Mouse (Mus musculus) CH12.LX (cell line): ENCODE measurements around the gene Fam53a. TPM values are rescaled to one million over a fixed set of nuclear protein-coding genes. Genes with fewer than 3 reads are reported as not detected.
A peak's percentile ranks its signal among the peaks of the same experiment; 100 is the strongest.

ENCODE experiments used
- DNase-seq: peaks from one replicate; pipeline ENCODE4 v3.0.0-alpha.2; 2013; ENCODE audit errors: extremely low read depth
- H3K27ac ChIP-seq: 2 replicates; pipeline ENCODE4 v1.5.1; 2012; ENCODE audit warnings: low read depth, mild to moderate bottlenecking, control low read depth, moderate library complexity; ENCODE audit not compliant: insufficient read depth
- H3K27me3 ChIP-seq: replicated peaks from 2 replicates; pipeline ENCODE3; 2012; ENCODE audit warnings: inconsistent platforms
- H3K36me3 ChIP-seq, 2 experiments: replicated peaks in 1 of 2; 2 replicates each; pipeline versions ENCODE3 to v1.6.1; 2012; ENCODE audit warnings: inconsistent platforms in 1 of 2, low read length in 1 of 2, mild to moderate bottlenecking in 1 of 2, mixed read lengths in 1 of 2, moderate library complexity in 1 of 2; ENCODE audit not compliant: control insufficient read depth in 1 of 2, insufficient read depth in 1 of 2
- H3K4me1 ChIP-seq, 2 experiments: 2 replicates each; pipeline ENCODE4 v1.6.1; 2012; ENCODE audit warnings: inconsistent platforms in 1 of 2, moderate library complexity in 1 of 2; ENCODE audit not compliant: insufficient read depth in 2 of 2, control insufficient read depth in 1 of 2
- H3K4me2 ChIP-seq: 2 replicates; pipeline ENCODE4 v1.6.1; 2012; ENCODE audit warnings: low read depth, mild to moderate bottlenecking, control low read depth; ENCODE audit not compliant: poor library complexity, insufficient read depth, severe bottlenecking
- H3K4me3 ChIP-seq, 3 experiments: fragments of 150-350 bp in 1 of 3; sonication (generic) in 1 of 3; replicated peaks in 1 of 3; 2 replicates each; pipeline versions ENCODE3 to v1.5.1; 2011 to 2012; ENCODE audit warnings: low read depth in 2 of 3, low read length in 2 of 3, mild to moderate bottlenecking in 2 of 3, moderate library complexity in 2 of 3, control low read depth in 1 of 3, improper control_type of control experiment in 1 of 3, inconsistent platforms in 1 of 3, mixed read lengths in 1 of 3; ENCODE audit not compliant: poor library complexity in 1 of 3
- H3K79me2 ChIP-seq: replicated peaks from 2 replicates; pipeline ENCODE4 v1.6.1; 2012; ENCODE audit warnings: mild to moderate bottlenecking, moderate library complexity; ENCODE audit not compliant: control insufficient read depth, poor library complexity, insufficient read depth, severe bottlenecking; ENCODE audit errors: extremely low read depth
- H3K9ac ChIP-seq: 2 replicates; pipeline ENCODE4 v1.6.1; 2012; ENCODE audit warnings: low read depth, mild to moderate bottlenecking, control low read depth, moderate library complexity; ENCODE audit not compliant: insufficient read depth
- H3K9me3 ChIP-seq: replicated peaks from 2 replicates; pipeline ENCODE3; 2012; ENCODE audit warnings: low read length, inconsistent platforms, mixed read lengths
- CHD2 ChIP-seq: IDR thresholded peaks from 2 replicates; pipeline ENCODE4 v1.6.1; 2011; ENCODE audit warnings: low read length, improper control_type of control experiment
- CTCF ChIP-seq, 2 experiments: IDR thresholded peaks in 1 of 2; conservative IDR thresholded peaks in 1 of 2; 2 replicates each; pipeline ENCODE4 v1.5.1; 2011 to 2012; ENCODE audit warnings: low read depth in 2 of 2, low read length in 2 of 2, improper control_type of control experiment in 1 of 2, inconsistent platforms in 1 of 2, mild to moderate bottlenecking in 1 of 2, moderate library complexity in 1 of 2
- E2F4 ChIP-seq: IDR thresholded peaks from 2 replicates; pipeline ENCODE4 v1.6.1; 2011; ENCODE audit warnings: low read depth, low read length, improper control_type of control experiment; ENCODE audit not compliant: insufficient replicate concordance
- GABPA ChIP-seq: IDR thresholded peaks from 2 replicates; pipeline ENCODE4 v1.6.1; 2012; ENCODE audit warnings: low read depth, low read length, improper control_type of control experiment, inconsistent platforms; ENCODE audit not compliant: insufficient replicate concordance
- HCFC1 ChIP-seq: IDR thresholded peaks from 2 replicates; pipeline ENCODE4 v1.6.1; 2012; ENCODE audit warnings: low read depth, mild to moderate bottlenecking, inconsistent platforms, low read length, improper control_type of control experiment
- JUN ChIP-seq: IDR thresholded peaks from 2 replicates; pipeline ENCODE4 v1.6.1; 2011; ENCODE audit warnings: low read depth, mild to moderate bottlenecking, low read length, improper control_type of control experiment, moderate library complexity; ENCODE audit not compliant: insufficient read depth
- JUND ChIP-seq: conservative IDR thresholded peaks from 2 replicates; pipeline ENCODE4 v1.6.1; 2011; ENCODE audit warnings: low read depth, low read length, improper control_type of control experiment
- KAT2A ChIP-seq: IDR thresholded peaks from 2 replicates; pipeline ENCODE4 v1.6.1; 2012; ENCODE audit warnings: low read length, improper control_type of control experiment, inconsistent platforms; ENCODE audit not compliant: insufficient replicate concordance
- MAFK ChIP-seq: IDR thresholded peaks from 2 replicates; pipeline ENCODE4 v1.6.1; 2011; ENCODE audit warnings: low read length, improper control_type of control experiment; ENCODE audit not compliant: insufficient replicate concordance
- MAX ChIP-seq: IDR thresholded peaks from 2 replicates; pipeline ENCODE4 v1.6.1; 2011; ENCODE audit warnings: low read length, improper control_type of control experiment
- MEF2A ChIP-seq: IDR thresholded peaks from 2 replicates; pipeline ENCODE4 v1.6.1; 2014; ENCODE audit warnings: low read depth, mild to moderate bottlenecking, inconsistent platforms, low read length, improper control_type of control experiment, borderline replicate concordance
- MXI1 ChIP-seq: IDR thresholded peaks from 2 replicates; pipeline ENCODE4 v1.6.1; 2011; ENCODE audit warnings: mild to moderate bottlenecking, low read depth, low read length, improper control_type of control experiment
- NELFE ChIP-seq: IDR thresholded peaks from 2 replicates; pipeline ENCODE4 v1.6.1; 2011; ENCODE audit warnings: low read depth, low read length, improper control_type of control experiment
- NRF1 ChIP-seq: IDR thresholded peaks from 2 replicates; pipeline ENCODE4 v1.6.1; 2014; ENCODE audit warnings: low read depth, mild to moderate bottlenecking, inconsistent platforms, low read length, improper control_type of control experiment, moderate library complexity
- PAX5 ChIP-seq: IDR thresholded peaks from 2 replicates; pipeline ENCODE4 v1.6.1; 2012; ENCODE audit warnings: low read length, inconsistent platforms, mixed read lengths
- SMC3 ChIP-seq: IDR thresholded peaks from 2 replicates; pipeline ENCODE4 v1.6.1; 2011; ENCODE audit warnings: low read depth, low read length, improper control_type of control experiment
- TBP ChIP-seq: conservative IDR thresholded peaks from 2 replicates; pipeline ENCODE4 v1.6.1; 2011; ENCODE audit warnings: low read depth, low read length, improper control_type of control experiment
- TCF12 ChIP-seq: IDR thresholded peaks from 2 replicates; pipeline ENCODE4 v1.6.1; 2014; ENCODE audit warnings: low read depth, mild to moderate bottlenecking, inconsistent platforms, low read length, improper control_type of control experiment
- USF2 ChIP-seq: conservative IDR thresholded peaks from 2 replicates; pipeline ENCODE4 v1.6.1; 2011; ENCODE audit warnings: low read depth, low read length, improper control_type of control experiment
- ZKSCAN1 ChIP-seq: IDR thresholded peaks from 2 replicates; pipeline ENCODE4 v1.6.1; 2012; ENCODE audit warnings: low read depth, inconsistent platforms, low read length, improper control_type of control experiment, borderline replicate concordance
- ZMIZ1 ChIP-seq: IDR thresholded peaks from 2 replicates; pipeline ENCODE4 v1.6.1; 2012; ENCODE audit warnings: low read depth, mild to moderate bottlenecking, inconsistent platforms, low read length, improper control_type of control experiment
- ZNF384 ChIP-seq: IDR thresholded peaks from 2 replicates; pipeline ENCODE4 v1.6.1; 2012; ENCODE audit warnings: low read depth, low read length, improper control_type of control experiment, inconsistent platforms
- dilution Hi-C: fragments of 300-500 bp; cut with MboI; formaldehyde crosslinking; loops from 2 replicates; pipeline ENCODE4 v1.14.3; 2020; ENCODE audit warnings: low sequenced_read_pairs; ENCODE audit not compliant: extremely low pct_unique_long_range_greater_than_20kb, extremely low pct_ligation_motif_present
- in situ Hi-C: fragments of 300-500 bp; cut with MboI; formaldehyde crosslinking; loops from 3 replicates; pipeline ENCODE4 v1.14.3; 2019; ENCODE audit warnings: low sequenced_read_pairs, low pct_ligation_motif_present, low pct_unique_long_range_greater_than_20kb, mixed read lengths
- polyA plus RNA-seq: library from polyadenylated mRNA; unstranded; fragments of >175 nt; gene quantifications from 2 replicates; pipeline ENCODE4 v1.2.1, GENCODE M21; 2012; ENCODE audit warnings: low read depth; ENCODE audit not compliant: insufficient read length
- total RNA-seq, 2 experiments: library from RNA; depleted of rRNA; stranded (reverse); fragments of 300-350 nt in 1 of 2; fragments of >200 nt in 1 of 2; gene quantifications; 2 replicates each; pipeline ENCODE4 v1.2.3; 2012 to 2014

The Fam53a gene
- total and polyA plus RNA-seq, 3 experiments, result 26.6 to 33.4 (median 29.2) TPM

DNA sequence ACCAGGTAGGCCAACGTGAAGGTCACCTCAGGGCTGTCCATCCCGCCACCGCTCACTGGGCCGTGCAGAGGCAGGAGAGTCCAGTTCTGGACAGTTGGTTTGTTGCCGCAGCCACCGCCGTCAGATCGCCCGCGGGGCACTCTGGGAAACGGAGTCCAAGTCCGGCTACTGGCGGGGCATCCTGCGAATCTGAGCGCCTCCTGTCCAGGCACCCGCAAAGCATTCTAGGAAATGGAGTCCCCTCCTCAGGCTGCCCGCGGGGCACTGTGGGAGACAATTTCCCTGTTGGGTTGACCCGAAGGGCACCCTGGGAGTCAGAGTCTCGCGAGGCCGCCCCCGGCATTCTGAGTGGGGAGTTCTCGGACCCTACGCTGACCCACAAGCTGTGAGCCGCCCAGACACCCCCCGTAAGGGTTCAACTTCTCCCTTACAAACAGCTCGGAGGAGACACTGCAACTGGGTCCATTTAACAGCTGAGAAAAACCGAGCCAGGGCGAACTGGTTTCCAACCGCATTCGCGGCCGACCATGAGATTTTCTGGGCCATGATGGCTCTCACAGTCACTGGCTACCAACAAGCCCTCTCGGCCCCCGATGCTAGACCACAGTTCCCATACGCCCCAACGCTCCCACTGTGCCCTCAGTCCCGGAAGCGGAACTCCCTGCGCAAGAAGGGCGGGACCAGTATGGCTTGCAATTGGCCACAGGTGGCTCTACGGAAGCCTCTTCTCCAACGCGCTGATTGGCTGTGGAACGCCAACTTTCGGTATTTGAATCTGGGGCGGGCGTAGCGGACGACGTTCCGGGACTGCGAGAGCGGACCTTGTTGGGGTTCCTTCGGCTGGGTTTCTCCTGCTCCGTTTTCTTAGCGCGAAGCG lies 28.6 kb upstream of the Fam53a start, which contains the start of the genes Tacc3 and Tmem129 (continued):
- TF ChIP-seq ZKSCAN1 (no peak), E2F4 (peak; percentile 91; the same call in 1 of the 2 replicates), NRF1 (peak; percentile 62), CTCF (conservative IDR thresholded peaks at IDR 0.05 in 1 of 2, IDR thresholded peaks at IDR 0.05 in 1 of 2; ENCODE audit: low read depth in 2 of 2, low read length in 2 of 2) (no peak), NELFE (peak; percentile 82), MAFK (no peak), GABPA (peak; percentile 39; the same call in 1 of the 2 replicates), KAT2A (peak; percentile 91; the same call in 1 of the 2 replicates), SMC3 (no peak), MXI1 (peak; percentile 82; the same call in 1 of the 2 replicates), TCF12 (peak; percentile 39), TBP (peak; percentile 51), USF2 (no peak), PAX5 (no peak), MAX (no peak), MEF2A (peak; percentile 77), HCFC1 (peak; percentile 83), CHD2 (peak; percentile 98), ZMIZ1 (peak; percentile 38)

GRCm38 (mm10) chr5:33657251-33657786 lies 27.9 kb upstream of the Fam53a start:
- Histone ChIP-seq H3K4me2 (peak overlapping the region; percentile 84), H3K79me2 (peaks cover 45% of the 10 kb centered on the region), H3K9me3 (no peaks in the 10 kb centered on the region), H3K4me1 (peaks cover 19 to 64% of the 10 kb centered on the region in 2 experiments), H3K4me3 (peak overlapping the region; percentile 65 to 95 (median 92)), H3K27me3 (no peaks in the 10 kb centered on the region), H3K9ac (peak overlapping the region; percentile 73), H3K27ac (peak overlapping the region; percentile 69), H3K36me3 (peaks cover 34 to 51% of the 10 kb centered on the region in 2 experiments)
- DNase-seq, result peak; percentile 51
- in situ Hi-C loops, result no loop called here
- TF ChIP-seq MAFK (no peak), ZNF384 (no peak), SMC3 (no peak), JUND (no peak), USF2 (no peak), JUN (no peak)
- dilution Hi-C loops, result no loop called here
